Mouse (Mus musculus) liver, adult (tissue): ENCODE measurements around the gene Phf24.

Experiments used
- GATA4 ChIP-seq: IDR thresholded peaks from 2 replicates; pipeline ENCODE4 v1.6.1; 2014; ENCODE audit warnings: mild to moderate bottlenecking, low read length; ENCODE audit not compliant: insufficient replicate concordance

Gene Phf24

GRCm38 (mm10) chr4:42916617-42917401, at the start of gene Phf24:
Gene Phf24 (plus strand): TSS chr4:42916660.
- no peak for TF ChIP-seq GATA4

GRCm38 (mm10) chr4:42867390-42867789, 49.1 kb upstream of the Phf24 start:
- TF ChIP-seq GATA4: no peak

GRCm38 (mm10) chr4:42868193-42868592, 48.3 kb upstream of the Phf24 start:
- TF ChIP-seq GATA4: no peak

GRCm38 (mm10) chr4:42870748-42871147, 45.7 kb upstream of the Phf24 start:
- no peak for TF ChIP-seq GATA4

GRCm38 (mm10) chr4:42872151-42872550, 44.3 kb upstream of the Phf24 start:
- no peak for TF ChIP-seq GATA4

- no peak for TF ChIP-seq GATA4
Observed at GRCm38 (mm10) chr4:42872746-42873435, 43.6 kb upstream of the Phf24 start.

- no peak for TF ChIP-seq GATA4
Observed at GRCm38 (mm10) chr4:42874134-42874533, 42.3 kb upstream of the Phf24 start, which contains the start of gene Fam205c. Gene Fam205c (minus strand): TSS chr4:42874234.

- TF ChIP-seq GATA4: no peak
Observed at GRCm38 (mm10) chr4:42876586-42877291, 39.7 kb upstream of the Phf24 start.

- TF ChIP-seq GATA4: no peak
Observed at GRCm38 (mm10) chr4:42877657-42878056, 38.8 kb upstream of the Phf24 start.

- TF ChIP-seq GATA4: no peak
Observed at GRCm38 (mm10) chr4:42879829-42880676, 36.4 kb upstream of the Phf24 start.

GRCm38 (mm10) chr4:42880677-42880948, 35.8 kb upstream of the Phf24 start:
- no peak for TF ChIP-seq GATA4

GRCm38 (mm10) chr4:42886926-42887325, 29.5 kb upstream of the Phf24 start:
- no peak for TF ChIP-seq GATA4

GRCm38 (mm10) chr4:42888806-42889205, 27.7 kb upstream of the Phf24 start:
- no peak for TF ChIP-seq GATA4

- no peak for TF ChIP-seq GATA4
Observed at GRCm38 (mm10) chr4:42891176-42891575, 25.3 kb upstream of the Phf24 start.

- TF ChIP-seq GATA4: no peak
Observed at GRCm38 (mm10) chr4:42895118-42895517, 21.3 kb upstream of the Phf24 start.
